Mouse (Mus musculus) gastrocnemius, postnatal 14 days (tissue): Measurements from ENCODE around the gene Fmnl3. TPM values are rescaled to one million over a fixed set of nuclear protein-coding genes. Genes with fewer than 3 reads are reported as not detected.
A peak's percentile ranks its signal among the peaks of the same experiment; 100 is the strongest.

Experiments used
- DNase-seq: peaks from one replicate; pipeline ENCODE4 v3.0.0; 2021; ENCODE audit warnings: mixed read lengths
- intact Hi-C: fragments of 180-260 bp; cut with DNase I; formaldehyde crosslinking; loops from one replicate; pipeline ENCODE4 v1.15.1; 2025; ENCODE audit warnings: low total_unique reads
- total RNA-seq, 2 experiments: library from RNA; stranded (reverse); gene quantifications; 2 replicates each; pipeline ENCODE4 v1.2.3; 2021

Fmnl3 gene
- total RNA-seq, 2 experiments from 2014 or later = 13.3 to 13.6 TPM

- intact Hi-C loops = no loop called here
- no peak for DNase-seq
Observed at GRCm38 (mm10) chr15:99352306-99352705, 18.0 kb downstream of the Fmnl3 start.

- DNase-seq = no peak
- intact Hi-C loops = no loop called here
Observed at GRCm38 (mm10) chr15:99351610-99352009, 18.7 kb downstream of the Fmnl3 start.

GRCm38 (mm10) chr15:99344961-99345360, 25.3 kb downstream of the Fmnl3 start:
- DNase-seq = peak; percentile 29
- intact Hi-C loops = no loop called here

GRCm38 (mm10) chr15:99344148-99344870, 26.0 kb downstream of the Fmnl3 start:
- intact Hi-C loops = no loop called here
- no peak for DNase-seq

- intact Hi-C loops = no loop called here
- peak; percentile 72 for DNase-seq
Observed at GRCm38 (mm10) chr15:99343414-99344147, 26.7 kb downstream of the Fmnl3 start.

- intact Hi-C loops = no loop called here
- DNase-seq = no peak
Observed at GRCm38 (mm10) chr15:99342194-99342981, 27.9 kb downstream of the Fmnl3 start.

DNA sequence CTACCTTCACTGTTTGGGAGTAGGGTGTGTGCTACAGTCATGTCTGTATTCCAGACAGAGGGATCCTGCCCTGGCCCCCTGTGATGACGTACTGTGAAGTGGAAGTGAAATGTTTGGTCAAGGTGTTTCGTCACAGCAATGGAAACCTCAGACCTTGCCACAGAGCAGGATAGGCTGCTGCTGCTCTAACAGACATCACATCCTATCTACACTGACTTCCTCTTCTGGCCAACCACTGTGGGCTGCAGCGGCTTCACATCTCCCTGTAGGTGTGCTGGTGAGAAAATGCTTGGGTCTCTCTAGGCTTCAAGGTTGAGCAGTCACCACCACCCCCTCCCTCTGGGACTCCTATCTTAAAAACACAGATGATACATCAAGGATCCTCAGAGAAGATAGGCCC, 29.2 kb downstream of the Fmnl3 start:
- DNase-seq = no peak
- intact Hi-C loops = no loop called here

GRCm38 (mm10) chr15:99339669-99340068, 30.6 kb downstream of the Fmnl3 start:
- intact Hi-C loops = no loop called here
- DNase-seq = no peak

DNA sequence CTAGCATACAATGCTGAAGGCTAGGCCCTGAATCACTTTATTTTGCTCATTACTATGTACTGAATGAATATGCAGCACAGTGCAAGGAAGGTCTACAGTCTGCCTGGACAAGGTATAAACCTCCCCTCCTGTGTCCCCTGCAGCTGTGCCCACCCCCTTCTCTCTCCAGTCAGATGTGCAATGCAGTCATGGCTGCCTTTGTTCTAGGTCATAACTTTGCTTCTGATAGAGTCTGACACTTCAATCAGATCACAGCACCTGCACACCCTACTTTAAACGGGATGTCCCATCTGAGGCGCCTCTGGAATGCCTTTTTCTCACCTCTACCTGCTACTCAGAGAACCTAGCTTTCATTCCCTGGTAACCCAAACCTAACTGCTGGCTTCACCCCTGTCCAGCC, 31.4 kb downstream of the Fmnl3 start:
- intact Hi-C loops = no loop called here
- DNase-seq = no peak

DNA sequence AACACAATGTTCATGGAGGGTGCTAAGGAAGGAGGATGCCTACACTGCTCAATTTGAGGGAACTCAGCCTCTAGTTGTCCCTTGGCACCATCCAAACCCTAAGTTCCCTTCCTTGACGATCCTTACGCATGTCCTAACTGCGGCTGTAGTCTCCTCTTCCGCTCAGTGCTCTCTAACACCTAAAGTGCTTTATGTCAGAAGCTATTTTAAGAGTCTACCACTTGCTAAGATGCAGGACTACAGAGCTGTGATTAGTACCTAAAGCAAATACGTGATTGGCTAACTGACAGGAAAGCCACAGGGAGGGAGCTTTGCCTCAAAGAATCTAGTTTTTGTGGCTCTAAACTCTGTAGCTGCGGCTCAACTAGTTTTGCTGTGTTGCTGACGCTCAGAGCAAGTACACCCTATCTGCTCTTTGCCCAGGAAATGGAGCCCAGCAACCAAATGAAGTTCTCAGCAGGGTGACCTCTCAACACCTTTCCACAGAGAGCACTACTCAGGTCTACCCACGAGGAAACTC, 34.4 kb downstream of the Fmnl3 start:
- intact Hi-C loops = no loop called here
- DNase-seq = no peak

DNA sequence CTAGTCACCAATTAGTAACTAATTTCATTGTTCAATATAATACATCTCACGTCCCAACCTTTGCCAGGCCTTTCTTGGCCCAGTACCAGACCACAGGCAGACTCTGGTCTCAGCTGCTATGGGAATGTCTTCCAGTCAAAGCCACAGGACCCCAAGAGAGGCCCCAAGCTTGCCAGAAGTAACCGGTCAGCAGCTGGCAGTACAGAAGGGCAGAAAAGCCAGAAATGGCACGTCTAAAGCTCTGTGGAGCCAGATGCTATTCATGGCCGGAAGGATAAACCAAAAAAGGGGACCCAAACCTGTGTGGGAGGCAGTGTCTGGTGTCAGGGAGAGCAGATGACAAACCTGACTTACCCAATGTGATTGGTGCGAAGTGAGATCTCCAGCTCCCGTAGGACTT, 35.8 kb downstream of the Fmnl3 start:
- no peak for DNase-seq
- intact Hi-C loops = no loop called here

DNA sequence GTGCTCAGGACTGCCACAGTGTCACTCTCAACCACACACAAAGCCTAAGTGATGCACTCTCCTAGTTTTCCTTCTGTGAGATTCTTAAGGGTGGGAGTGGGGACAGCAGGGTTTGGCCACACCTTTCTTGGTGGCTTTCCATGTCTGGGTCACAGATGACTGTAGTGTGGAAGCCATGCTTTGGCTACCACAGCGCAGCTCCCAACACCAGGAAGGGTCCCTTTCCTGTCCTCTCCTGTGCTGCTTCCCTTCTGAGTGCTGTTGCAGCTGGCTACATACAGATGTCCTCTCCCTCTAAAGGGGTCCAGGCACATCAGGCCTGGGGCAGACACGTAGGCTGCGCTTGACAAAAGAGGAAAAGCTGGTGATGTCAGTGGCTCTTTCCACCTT, 36.6 kb downstream of the Fmnl3 start:
- no peak for DNase-seq
- intact Hi-C loops = no loop called here

DNA sequence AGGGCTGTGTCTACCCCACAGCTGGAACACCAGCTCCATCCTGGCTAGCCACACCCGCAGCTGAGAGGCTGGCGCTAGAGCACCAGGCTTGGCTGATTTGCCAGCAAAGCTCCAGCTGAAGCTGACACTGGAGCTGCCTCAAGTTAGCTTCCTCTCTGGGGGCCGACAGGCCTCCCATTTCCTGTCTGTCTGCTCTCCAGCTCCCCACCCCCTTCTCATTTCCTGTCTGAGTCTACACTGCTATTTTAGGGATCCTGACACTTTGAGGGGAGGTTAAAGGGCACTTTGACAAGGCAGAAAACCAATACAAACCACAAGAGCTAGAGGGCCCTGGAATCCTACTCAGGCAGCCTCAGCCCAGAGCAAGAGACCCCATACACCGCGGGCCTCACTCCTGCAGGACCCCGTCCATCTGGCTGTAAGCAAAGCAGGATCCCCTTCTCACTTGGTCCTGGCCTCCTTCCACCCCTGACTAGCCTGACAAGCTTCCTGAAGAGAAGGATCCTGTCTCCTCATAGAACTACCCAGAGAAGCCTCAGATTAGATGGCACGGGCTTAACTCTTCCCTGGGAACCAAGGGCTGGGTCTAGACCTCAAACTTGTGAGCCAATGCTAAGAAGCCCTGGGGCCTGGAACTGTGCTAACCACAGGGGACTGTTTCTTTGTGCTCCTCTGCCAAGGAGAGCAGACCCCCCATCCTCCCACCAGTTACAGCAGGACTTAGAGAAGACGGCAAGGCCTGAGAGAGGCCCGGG, 37.2 kb downstream of the Fmnl3 start:
- intact Hi-C loops = no loop called here
- peak; percentile 87 for DNase-seq

DNA sequence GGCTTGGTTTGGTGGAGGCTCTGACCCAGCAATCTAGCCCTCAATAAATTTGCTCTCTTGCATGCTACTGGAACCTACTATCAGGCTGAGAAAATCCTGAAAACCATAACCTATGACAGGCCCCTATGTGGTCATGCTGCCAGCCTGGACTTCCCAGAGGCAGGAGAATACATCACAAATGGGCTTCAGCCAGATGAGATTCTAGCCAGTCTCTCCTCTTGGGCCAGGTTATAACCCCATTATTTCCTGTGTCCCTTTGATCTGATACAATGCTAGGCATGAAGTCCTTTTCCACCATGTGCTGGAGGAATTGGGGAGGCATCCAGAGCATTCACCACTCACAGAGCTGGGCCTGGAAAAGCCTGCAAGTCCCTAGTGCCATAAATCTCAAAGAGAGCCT, 38.2 kb downstream of the Fmnl3 start:
- intact Hi-C loops = no loop called here
- DNase-seq = no peak

- intact Hi-C loops = no loop called here
- no peak for DNase-seq
Observed at GRCm38 (mm10) chr15:99331341-99331740, 38.9 kb downstream of the Fmnl3 start.

DNA sequence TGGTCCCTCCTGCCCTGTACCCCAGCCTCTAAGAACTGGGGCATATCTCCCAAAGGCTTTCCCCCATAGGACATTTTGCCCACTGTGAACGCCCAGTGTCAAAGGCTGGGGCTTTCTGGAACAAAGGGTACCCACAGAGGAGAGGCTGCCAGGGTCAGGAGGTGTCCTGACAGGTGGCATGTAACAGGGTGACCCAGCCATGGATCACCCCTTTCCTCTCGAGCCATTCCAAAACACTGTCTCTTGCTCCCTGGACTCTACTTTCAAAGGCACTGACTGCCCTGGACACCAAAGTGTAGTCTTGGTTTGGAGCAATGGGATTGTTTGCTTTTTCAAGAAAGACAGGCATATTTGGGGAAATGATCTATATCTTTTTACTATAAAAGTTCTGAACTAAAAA, 40.0 kb downstream of the Fmnl3 start:
- DNase-seq = no peak
- intact Hi-C loops = no loop called here

DNA sequence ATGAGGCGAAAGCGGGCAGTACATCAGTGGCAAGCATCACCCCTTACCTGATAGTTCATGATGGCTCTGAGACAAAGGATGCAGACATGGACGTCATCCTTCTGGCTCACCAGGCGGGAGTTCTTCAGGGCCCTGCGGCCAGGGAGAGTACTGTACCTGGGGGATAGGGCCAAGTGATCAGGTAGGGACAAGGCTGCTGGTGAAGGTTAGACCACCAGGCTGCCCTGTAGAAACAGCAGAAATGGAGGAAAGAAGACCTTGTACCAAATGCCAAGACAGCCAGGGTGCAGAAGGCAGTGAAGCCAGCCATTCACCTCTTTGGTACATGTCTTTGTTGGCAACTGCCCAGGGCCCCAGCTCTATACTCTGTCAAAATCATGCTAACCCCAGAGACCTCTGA, 42.3 kb downstream of the Fmnl3 start:
- DNase-seq = no peak
- intact Hi-C loops = loop anchor here (10.0 kb wide), 1 partner anchor 137 kb away; no protein-coding TSS in a partner anchor

GRCm38 (mm10) chr15:99326959-99327358, 43.3 kb downstream of the Fmnl3 start:
- intact Hi-C loops = loop anchor here (10.0 kb wide), 1 partner anchor 138 kb away; no protein-coding TSS in a partner anchor
- DNase-seq = no peak

GRCm38 (mm10) chr15:99326407-99326806, 43.9 kb downstream of the Fmnl3 start:
- intact Hi-C loops = loop anchor here (10.0 kb wide), 1 partner anchor 138 kb away; no protein-coding TSS in a partner anchor
- DNase-seq = no peak
